Mouse (Mus musculus): ENCODE results near the gene Pck1.

DNA sequence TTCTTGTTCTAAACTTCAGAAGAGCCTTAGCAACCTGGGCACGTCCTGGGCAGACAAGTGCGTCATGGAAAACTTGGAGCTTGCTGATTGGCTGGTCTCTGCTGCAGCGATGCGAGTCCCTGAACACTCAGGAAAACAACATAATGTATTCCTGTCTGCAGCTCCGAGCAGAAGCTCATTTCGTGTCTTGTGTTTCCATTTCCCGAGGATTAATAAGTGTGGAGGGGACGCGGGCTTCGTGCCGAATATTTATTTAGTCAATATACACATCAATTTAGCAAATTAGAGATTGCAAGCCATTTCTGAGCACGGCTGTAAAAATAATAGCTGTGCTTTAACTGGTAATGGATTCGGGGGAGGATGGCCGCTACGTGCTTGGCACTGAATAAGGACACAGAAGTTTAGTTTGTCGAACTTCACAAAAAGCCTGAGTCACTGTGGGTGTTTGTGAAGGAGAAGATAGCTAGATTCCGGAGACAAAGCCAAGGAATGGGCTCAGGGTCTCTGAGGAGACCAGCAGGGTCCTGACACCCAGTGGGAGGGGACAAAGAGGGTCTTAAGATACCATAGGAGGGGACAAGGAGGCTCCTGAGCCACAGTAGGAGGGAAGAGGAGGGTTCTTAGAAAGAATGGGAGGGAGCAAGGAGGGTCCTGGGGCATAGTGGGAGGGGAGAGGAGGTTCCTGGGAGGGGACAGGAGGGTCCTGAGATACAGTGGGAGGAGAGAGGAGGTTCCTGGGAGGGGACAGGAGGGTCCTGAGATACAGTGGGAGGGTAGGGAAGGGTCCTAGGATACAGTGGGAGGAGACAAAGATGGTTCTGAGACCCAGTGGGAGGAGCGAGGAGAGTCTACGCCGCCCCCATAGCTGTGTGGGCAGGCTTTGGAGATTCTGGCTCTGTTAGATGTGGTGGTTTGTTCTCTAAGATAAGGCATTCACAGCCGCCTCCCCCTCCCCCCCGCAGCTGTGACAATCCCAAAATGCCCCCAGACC, 21.0 kb downstream of the Pck1 start:
- TF ChIP-seq EP300 (IDR thresholded peaks at IDR 0.05; ENCODE audit: insufficient read depth, low read depth, low read length) (no peak), CTCF (IDR thresholded peaks at IDR 0.05) (no peak), POLR2A (IDR thresholded peaks at IDR 0.05; ENCODE audit: insufficient read depth, low read depth, low read length) (no peak)

All from heart, adult 2 months (tissue).